Mouse (Mus musculus) heart, postnatal 25 days (tissue): ENCODE measurements around the gene Krt88. TPM values are rescaled to one million over a fixed set of nuclear protein-coding genes. Genes with fewer than 3 reads are reported as not detected.

Experiments
- DNase-seq: peaks from one replicate; pipeline ENCODE4 v3.0.0; 2022; ENCODE audit warnings: low spot score
- intact Hi-C: fragments of 180-260 bp; cut with DNase I; formaldehyde crosslinking; loops from one replicate; pipeline ENCODE4 v1.15.1; 2025
- total RNA-seq, 2 experiments: library from RNA; stranded (reverse); gene quantifications; 2 replicates each; pipeline ENCODE4 v1.2.3; 2021

The Krt88 gene
- total RNA-seq, 2 experiments from 2014 or later, result not detected

DNA sequence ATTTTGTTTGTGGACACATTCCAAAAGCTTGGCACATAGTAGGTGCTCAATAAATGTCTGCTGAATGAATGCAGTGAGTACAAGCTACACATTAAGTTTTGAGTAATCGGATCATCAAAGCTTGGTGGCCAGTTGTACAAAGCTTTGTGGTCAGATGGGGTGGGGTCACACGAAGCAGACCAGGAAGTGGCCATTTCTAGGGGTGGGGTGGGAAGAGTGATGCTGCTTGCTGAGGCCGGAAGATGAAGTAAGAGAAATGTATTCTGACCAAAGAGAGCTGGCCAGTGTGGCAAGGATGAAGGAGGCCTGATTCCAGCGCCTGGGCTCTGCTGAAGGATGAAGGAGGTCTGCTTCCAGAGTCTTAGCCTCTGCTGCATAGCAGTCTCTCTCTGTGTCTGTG, 21.5 kb downstream of the Krt88 start:
- intact Hi-C loops, result no loop called here
- DNase-seq, result no peak

GRCm38 (mm10) chr15:101472952-101473528, 25.5 kb downstream of the Krt88 start, which contains the start of gene Krt86:
Krt86 (plus strand) TSS chr15:101473478.
- no peak for DNase-seq
- intact Hi-C loops, result no loop called here

- intact Hi-C loops, result no loop called here
- DNase-seq, result no peak
Observed at GRCm38 (mm10) chr15:101479007-101479665, 31.6 kb downstream of the Krt88 start.

- intact Hi-C loops, result no loop called here
- DNase-seq, result no peak
Observed at GRCm38 (mm10) chr15:101479666-101480060, 32.1 kb downstream of the Krt88 start.

DNA sequence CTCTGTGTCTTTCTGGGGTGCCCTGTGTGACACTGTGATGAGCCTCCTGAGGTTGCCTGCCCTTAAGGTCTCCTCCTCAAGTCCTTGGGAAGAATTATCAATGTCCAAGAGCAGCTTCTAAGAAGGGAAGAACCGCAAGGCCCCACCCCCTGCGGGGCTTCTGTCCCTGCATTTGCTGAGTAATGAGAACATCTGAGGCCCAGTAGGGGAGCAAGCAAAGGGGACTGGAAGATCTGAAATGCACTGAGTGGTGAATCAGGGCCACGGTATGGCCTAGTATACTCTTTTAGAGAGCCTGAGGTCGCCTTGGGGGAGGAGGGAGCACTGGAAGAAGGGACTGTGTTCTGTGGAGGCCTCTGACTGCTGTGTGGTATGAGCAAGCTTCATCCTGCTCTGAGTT, 34.5 kb downstream of the Krt88 start:
- no peak for DNase-seq
- intact Hi-C loops, result no loop called here

- intact Hi-C loops, result no loop called here
- no peak for DNase-seq
Observed at GRCm38 (mm10) chr15:101483646-101484045, 36.1 kb downstream of the Krt88 start.

- intact Hi-C loops, result no loop called here
Observed at GRCm38 (mm10) chr15:101484939-101485338, 37.4 kb downstream of the Krt88 start.

DNA sequence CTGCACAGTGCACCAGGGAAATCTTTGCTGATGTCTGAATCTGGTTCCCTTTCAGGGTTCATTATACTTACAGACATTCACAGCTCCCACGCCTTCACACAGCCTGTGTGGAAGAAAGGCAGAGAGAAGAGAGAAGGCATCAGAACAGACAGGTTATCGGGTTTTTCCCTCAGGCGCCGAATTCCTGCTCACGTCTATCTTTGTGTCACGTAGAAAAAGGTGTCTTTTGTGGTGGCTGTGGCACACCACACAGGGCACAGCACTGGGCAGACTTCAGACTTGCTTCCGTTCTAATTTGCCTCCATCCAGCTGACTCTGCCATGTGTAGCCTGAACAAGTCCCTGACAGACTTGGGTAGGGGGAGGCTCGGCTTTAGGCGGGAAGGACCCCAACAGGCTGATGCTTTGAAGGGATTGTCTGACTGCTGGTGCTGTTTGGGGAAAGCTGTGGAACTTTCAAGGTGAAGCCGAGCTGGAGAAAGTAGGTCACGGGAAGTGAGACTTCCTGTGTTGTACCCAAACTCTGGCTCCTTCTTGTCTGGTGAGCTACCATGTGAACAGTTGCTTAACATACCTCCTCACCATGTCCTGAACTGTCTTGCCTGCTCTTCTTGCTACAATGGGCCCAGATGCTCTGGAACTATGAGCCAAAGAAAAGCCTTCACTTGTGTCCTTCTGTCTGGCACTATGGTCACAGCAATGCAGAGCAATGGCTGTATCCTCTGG, 38.5 kb downstream of the Krt88 start:
- intact Hi-C loops, result no loop called here
- no peak for DNase-seq

More at GRCm38 (mm10) chr15:101484939-101485338, 37.4 kb downstream of the Krt88 start:
- no peak for DNase-seq

GRCm38 (mm10) chr15:101491431-101491830, 43.9 kb downstream of the Krt88 start, which contains the start of gene Krt83:
Krt83 (minus strand) TSS chr15:101491512.
- DNase-seq, result no peak
- intact Hi-C loops, result no loop called here

GRCm38 (mm10) chr15:101492718-101493117, 45.2 kb downstream of the Krt88 start:
- DNase-seq, result no peak
- intact Hi-C loops, result no loop called here

DNA sequence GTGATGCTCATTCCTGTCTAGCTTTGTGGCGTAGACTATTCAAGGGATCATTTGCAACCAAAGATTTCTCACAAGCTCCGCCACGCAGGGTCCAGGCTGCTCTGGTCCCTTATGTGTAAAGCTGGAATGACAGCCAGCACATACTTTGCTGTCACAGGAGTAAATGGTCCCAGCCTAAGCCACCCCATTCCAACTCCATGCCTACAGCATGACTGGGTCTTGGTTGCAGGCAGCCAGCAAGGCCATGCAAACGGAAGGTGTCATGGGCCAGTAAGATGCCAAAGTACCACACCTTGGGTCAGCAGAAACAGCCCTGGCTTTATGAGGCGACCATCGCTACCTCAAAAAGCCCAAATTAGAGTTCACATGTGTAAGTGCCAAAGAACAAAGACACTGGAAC, 46.2 kb downstream of the Krt88 start:
- intact Hi-C loops, result no loop called here

DNA sequence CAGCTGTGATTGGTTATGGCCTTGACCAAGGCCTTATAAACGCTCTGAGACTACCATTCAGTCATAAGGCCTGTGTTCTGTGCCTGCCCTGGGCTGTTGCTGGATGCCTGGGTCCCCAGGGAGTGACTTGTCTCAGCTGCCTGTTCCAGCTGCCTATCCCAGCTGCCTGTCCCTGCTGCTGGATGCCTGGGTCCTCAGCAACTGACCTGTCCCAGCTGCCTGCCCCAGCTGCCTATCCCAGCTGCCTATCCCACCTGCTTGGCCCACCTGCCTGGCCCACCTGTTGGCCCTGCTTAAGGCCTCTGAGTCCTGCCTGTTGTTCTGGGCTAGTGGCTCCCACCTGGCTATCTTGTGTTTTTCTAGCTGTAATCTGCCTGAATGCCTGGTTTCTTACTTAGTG, 46.7 kb downstream of the Krt88 start:
- intact Hi-C loops, result no loop called here

More for the DNA sequence above, 46.2 kb downstream of the Krt88 start:
- DNase-seq, result no peak

DNA sequence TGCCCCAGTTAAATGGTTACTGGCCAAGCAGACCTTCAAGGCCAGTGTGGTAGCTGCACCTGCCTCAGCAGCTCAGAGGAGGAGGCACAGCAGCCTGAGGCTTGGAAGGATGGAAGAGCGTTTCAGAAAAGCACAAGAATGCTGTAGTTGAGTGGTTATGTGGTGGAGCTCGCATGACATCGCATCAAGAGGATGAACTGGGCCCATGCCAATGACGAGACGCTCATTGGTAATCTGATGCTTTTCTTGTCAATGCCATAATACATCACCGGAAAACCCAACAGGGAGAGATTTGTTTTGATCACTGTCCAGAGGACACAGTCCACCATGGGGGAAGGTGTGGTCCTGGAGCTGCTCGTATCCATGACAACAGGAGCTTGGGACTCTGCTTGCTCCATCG, 47.7 kb downstream of the Krt88 start:
- no peak for DNase-seq
- intact Hi-C loops, result no loop called here

More for the DNA sequence above, 46.7 kb downstream of the Krt88 start:
- no peak for DNase-seq

DNA sequence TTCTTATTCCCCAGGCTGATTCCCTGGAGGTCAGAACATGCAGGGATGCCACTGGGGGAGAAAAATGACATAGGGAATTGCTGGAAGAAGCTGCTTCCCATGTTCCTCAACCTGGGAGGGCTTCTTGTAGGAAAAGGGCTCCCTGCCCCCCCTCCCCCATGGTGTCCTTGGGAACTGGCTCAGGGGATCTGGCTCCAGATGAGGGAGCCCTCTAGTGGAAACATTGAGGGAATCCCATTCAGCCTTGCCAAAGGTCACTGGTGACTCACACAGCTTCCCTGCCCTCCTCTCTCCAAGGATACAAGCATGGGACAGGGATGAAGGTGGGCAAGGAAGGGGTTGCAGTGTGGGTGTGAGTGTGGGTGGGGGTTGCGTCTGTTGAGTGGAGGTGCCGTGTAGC, 49.6 kb downstream of the Krt88 start:
- DNase-seq, result no peak
- intact Hi-C loops, result loop anchor here (2.0 kb wide), 1 partner anchor 158 kb away; no protein-coding TSS in a partner anchor

Other genes with a start within 250 kb of the Krt88 start
- 10 to 100 TPM in 1 of 2 experiments, 1 to 10 TPM in 1; 9.4 to 12.3 TPM for gene Grasp, start 223.6 kb upstream of the Krt88 start, total RNA-seq
- gene Nr4a1, start 193.5 kb upstream of the Krt88 start, total RNA-seq, result 1 to 10 TPM; 5.5 to 6.3 TPM
- gene Atg101, start 163.5 kb upstream of the Krt88 start, total RNA-seq, result 10 to 100 TPM; 21.5 to 25.0 TPM
- 1 to 10 TPM; 1.3 to 1.5 TPM for gene 6030408B16Rik, start 154.5 kb upstream of the Krt88 start, total RNA-seq
- gene Krt80, start 77.6 kb upstream of the Krt88 start, total RNA-seq, result 1 to 10 TPM; 2.0 to 2.2 TPM
- 1 to 10 TPM; 4.2 to 5.9 TPM for gene Krt7, start 36.7 kb upstream of the Krt88 start, total RNA-seq
- not detected for gene Krt87, start 8.9 kb upstream of the Krt88 start, total RNA-seq
- not detected for gene Krt81, start 16.0 kb downstream of the Krt88 start, total RNA-seq
- not detected for gene Krt86, start 25.7 kb downstream of the Krt88 start, total RNA-seq
- not detected for gene Krt83, start 43.8 kb downstream of the Krt88 start, total RNA-seq
- gene Gm49425, start 69.5 kb downstream of the Krt88 start, total RNA-seq, result not detected
- not detected for gene Krt84, start 85.1 kb downstream of the Krt88 start, total RNA-seq
- gene Krt82, start 102.9 kb downstream of the Krt88 start, total RNA-seq, result not detected
- gene Krt90, start 115.2 kb downstream of the Krt88 start, total RNA-seq, result not detected
- not detected for gene Krt75, start 126.2 kb downstream of the Krt88 start, total RNA-seq
- not detected for gene Gm5414, start 180.4 kb downstream of the Krt88 start, total RNA-seq
- not detected for gene Gm5478, start 199.6 kb downstream of the Krt88 start, total RNA-seq
- not detected for gene Krt6b, start 232.5 kb downstream of the Krt88 start, total RNA-seq
- not detected for gene Krt6a, start 246.6 kb downstream of the Krt88 start, total RNA-seq